Mouse (Mus musculus) embryonic facial prominence, embryonic 14.5 days (tissue): ENCODE measurements around the gene Gpcpd1. TPM values are rescaled to one million over a fixed set of nuclear protein-coding genes. Genes with fewer than 3 reads are reported as not detected.

Source experiments
- ATAC-seq: fragments of 200-750 bp; cut with Nextera tagmentation; 2 replicates; pipeline ENCODE4 v1.8.0; 2017; ENCODE audit warnings: low read depth, moderate number of reproducible peaks, moderate TSS enrichment
- DNase-seq: peaks from one replicate; pipeline ENCODE4 v3.0.0-alpha.2; 2015; ENCODE audit warnings: low spot score
- H3K27ac ChIP-seq: fragments of 300-500 bp; sonication (generic); replicated peaks from 2 replicates; pipeline ENCODE4 v1.5.1; 2014; ENCODE audit warnings: low read depth, mild to moderate bottlenecking, low read length, moderate library complexity
- H3K27me3 ChIP-seq: fragments of 300-500 bp; sonication (generic); replicated peaks from 2 replicates; pipeline ENCODE4 v1.6.1; 2014; ENCODE audit warnings: low read length; ENCODE audit not compliant: control insufficient read depth, insufficient read depth
- H3K36me3 ChIP-seq: fragments of 300-500 bp; sonication (generic); 2 replicates; pipeline ENCODE4 v1.6.1; 2014; ENCODE audit warnings: low read length, mixed read lengths; ENCODE audit not compliant: control insufficient read depth, insufficient read depth
- H3K4me1 ChIP-seq: fragments of 300-500 bp; sonication (generic); 2 replicates; pipeline ENCODE4 v1.6.1; 2014; ENCODE audit warnings: antibody characterized with exemption, low read length; ENCODE audit not compliant: control insufficient read depth, insufficient read depth
- H3K4me2 ChIP-seq: fragments of 300-500 bp; sonication (generic); 2 replicates; pipeline ENCODE4 v1.6.1; 2014; ENCODE audit warnings: low read depth, mild to moderate bottlenecking, low read length, moderate library complexity, mixed read lengths
- H3K4me3 ChIP-seq: fragments of 300-500 bp; sonication (generic); 2 replicates; pipeline ENCODE4 v1.5.1; 2014; ENCODE audit warnings: low read depth, mild to moderate bottlenecking, low read length
- H3K9ac ChIP-seq: fragments of 300-500 bp; sonication (generic); 2 replicates; pipeline ENCODE4 v1.6.1; 2014; ENCODE audit warnings: low read depth, mild to moderate bottlenecking, low read length, moderate library complexity, mixed read lengths
- H3K9me3 ChIP-seq: fragments of 300-500 bp; sonication (generic); 2 replicates; pipeline ENCODE4 v1.6.1; 2016; ENCODE audit warnings: low read length; ENCODE audit not compliant: control insufficient read depth
- WGBS: fragments of 180-500 bp; shearing (Covaris S2); extraction: QIAGEN DNeasy Blood & Tissue Kit; methylation state at CpG from one replicate; pipeline ENCODE4 v1.1.7; 2014; 5-methylcytosine and 5-hydroxymethylcytosine counted together
- polyA plus RNA-seq: library from polyadenylated mRNA; unstranded; fragments of >200 nt; fragmentation: Nextera tagmentation; extraction: Ambion mirVana; gene quantifications from 2 replicates; pipeline ENCODE4 v1.2.1, GENCODE M21; 2014

Gene Gpcpd1
- polyA plus RNA-seq = 40.4 and 49.0 TPM in 2 replicates

- 96% methylated on average over 7 of the region's 7 CpGs for WGBS
- Histone ChIP-seq H3K27me3 (no peaks in the 10 kb centered on the region), H3K4me2 (no peak within 1 kb of the TSS), H3K4me3 (no peak within 1 kb of the TSS), H3K4me1 (peaks cover 2% of the 10 kb centered on the region), H3K9me3 (no peaks in the 10 kb centered on the region), H3K36me3 (no peaks in the 10 kb centered on the region), H3K27ac (peak within 1 kb of the TSS; percentile 11; the same call in 1 of the 2 replicates), H3K9ac (no peak within 1 kb of the TSS)
- ATAC-seq (no peak), DNase-seq (no peak)
These were observed at the start of gene Gpcpd1 for GRCm38 (mm10) chr2:132587240-132587779. Gpcpd1 (minus strand) TSS chr2:132587729.

GRCm38 (mm10) chr2:132636534-132636933 is 49.0 kb upstream of the Gpcpd1 start:
- no peak overlapping the region for H3K4me2 ChIP-seq
- H3K9ac ChIP-seq = no peak overlapping the region
- no peak overlapping the region for H3K27ac ChIP-seq
- DNase-seq = no peak
- H3K36me3 ChIP-seq = no peaks in the 10 kb centered on the region
- ATAC-seq = no peak
- H3K4me1 ChIP-seq = no peaks in the 10 kb centered on the region
- no peak overlapping the region for H3K4me3 ChIP-seq
- H3K27me3 ChIP-seq = no peaks in the 10 kb centered on the region
- H3K9me3 ChIP-seq = no peaks in the 10 kb centered on the region
- WGBS = 75% methylated on average over 1 of the region's 1 CpGs

GRCm38 (mm10) chr2:132628626-132629025 is 41.1 kb upstream of the Gpcpd1 start:
- Histone ChIP-seq H3K4me1 (no peaks in the 10 kb centered on the region), H3K27me3 (no peaks in the 10 kb centered on the region), H3K27ac (no peak overlapping the region), H3K36me3 (no peaks in the 10 kb centered on the region), H3K4me2 (no peak overlapping the region), H3K9ac (no peak overlapping the region), H3K4me3 (no peak overlapping the region), H3K9me3 (no peaks in the 10 kb centered on the region)
- 89% methylated on average over 2 of the region's 2 CpGs for WGBS
- DNase-seq = no peak
- no peak for ATAC-seq

GRCm38 (mm10) chr2:132623092-132623491 is 35.6 kb upstream of the Gpcpd1 start:
- H3K9me3 ChIP-seq = no peaks in the 10 kb centered on the region
- no peak overlapping the region for H3K9ac ChIP-seq
- H3K27ac ChIP-seq = no peak overlapping the region
- H3K4me2 ChIP-seq = no peak overlapping the region
- no peaks in the 10 kb centered on the region for H3K4me1 ChIP-seq
- 60% methylated on average over 1 of the region's 1 CpGs for WGBS
- H3K36me3 ChIP-seq = no peaks in the 10 kb centered on the region
- H3K4me3 ChIP-seq = no peak overlapping the region
- ATAC-seq (no peak), DNase-seq (no peak)
- H3K27me3 ChIP-seq = no peaks in the 10 kb centered on the region

- Histone ChIP-seq H3K27me3 (no peaks in the 10 kb centered on the region), H3K9me3 (no peaks in the 10 kb centered on the region)
- DNase-seq = no peak
These were observed 30.2 kb upstream of the Gpcpd1 start for GRCm38 (mm10) chr2:132617693-132618092.

GRCm38 (mm10) chr2:132613581-132614188 is 26.2 kb upstream of the Gpcpd1 start:
- ATAC-seq = 0 out of 2 replicates have a peak, but pooled peaks have one; percentile 37
- no peaks in the 10 kb centered on the region for H3K27me3 ChIP-seq
- no peak overlapping the region for H3K4me3 ChIP-seq
- H3K9ac ChIP-seq = no peak overlapping the region
- no peaks in the 10 kb centered on the region for H3K9me3 ChIP-seq
- H3K36me3 ChIP-seq = no peaks in the 10 kb centered on the region
- no peaks in the 10 kb centered on the region for H3K4me1 ChIP-seq
- 68% methylated on average over 5 of the region's 5 CpGs for WGBS
- no peak overlapping the region for H3K27ac ChIP-seq
- no peak overlapping the region for H3K4me2 ChIP-seq
- peak; percentile 54 for DNase-seq

More at GRCm38 (mm10) chr2:132617693-132618092, 30.2 kb upstream of the Gpcpd1 start:
- H3K4me2 ChIP-seq = no peak overlapping the region
- H3K27ac ChIP-seq = no peak overlapping the region
- no peak overlapping the region for H3K9ac ChIP-seq
- 78% methylated on average over 3 of the region's 3 CpGs for WGBS
- H3K36me3 ChIP-seq = no peaks in the 10 kb centered on the region
- ATAC-seq = no peak
- H3K4me3 ChIP-seq = no peak overlapping the region
- H3K4me1 ChIP-seq = no peaks in the 10 kb centered on the region

GRCm38 (mm10) chr2:132611551-132612233 is 24.2 kb upstream of the Gpcpd1 start:
- Histone ChIP-seq H3K4me3 (no peak overlapping the region), H3K4me1 (peaks cover 4% of the 10 kb centered on the region; the same call in 1 of the 2 replicates), H3K4me2 (no peak overlapping the region), H3K9me3 (no peaks in the 10 kb centered on the region), H3K9ac (no peak overlapping the region), H3K27ac (no peak overlapping the region), H3K27me3 (no peaks in the 10 kb centered on the region), H3K36me3 (no peaks in the 10 kb centered on the region)
- WGBS = 80% methylated on average over 4 of the region's 4 CpGs
- ATAC-seq (no peak), DNase-seq (peak; percentile 12)

GRCm38 (mm10) chr2:132607141-132608093 is 19.9 kb upstream of the Gpcpd1 start:
- Histone ChIP-seq H3K9ac (no peak overlapping the region), H3K27ac (0 out of 2 replicates have a peak overlapping the region, but pooled peaks have one; percentile 33), H3K36me3 (no peaks in the 10 kb centered on the region), H3K4me2 (peak overlapping the region; percentile 19; the same call in 1 of the 2 replicates), H3K4me3 (no peak overlapping the region), H3K27me3 (no peaks in the 10 kb centered on the region), H3K4me1 (peaks cover 4% of the 10 kb centered on the region; the same call in 1 of the 2 replicates), H3K9me3 (no peaks in the 10 kb centered on the region)
- ATAC-seq = peak; percentile 62
- 35% methylated on average over 10 of the region's 10 CpGs for WGBS
- peak; percentile 78 for DNase-seq
